Mouse (Mus musculus): ENCODE data around the gene Slc25a36.

Slc25a36 gene

GRCm38 (mm10) chr9:97069466-97069865, 41.5 kb downstream of the Slc25a36 start:
- H3K27me3 ChIP-seq (ENCODE audit: insufficient read depth, low read length): no peaks in the 10 kb centered on the region
- TF ChIP-seq CTCF (conservative IDR thresholded peaks at IDR 0.05; ENCODE audit: low read length) (no peak), POU5F1 (IDR thresholded peaks at IDR 0.05; ENCODE audit: borderline replicate concordance, low read length) (no peak), NANOG (IDR thresholded peaks at IDR 0.05; ENCODE audit: borderline replicate concordance, low read length) (no peak)
- H3K4me3 ChIP-seq (replicated peaks; ENCODE audit: low read length): no peak overlapping the region
- peaks cover 72% of the 10 kb centered on the region for H3K36me3 ChIP-seq (ENCODE audit: insufficient read depth, low read length)
- 0 out of 2 replicates have a peak, but pooled peaks cover 5% of the 10 kb centered on the region for H3K9me3 ChIP-seq (ENCODE audit: low read length)
- peaks cover 29% of the 10 kb centered on the region for H3K4me1 ChIP-seq (replicated peaks; ENCODE audit: low read depth, low read length)

GRCm38 (mm10) chr9:97068201-97069095, 42.5 kb downstream of the Slc25a36 start:
- Histone ChIP-seq H3K36me3 (ENCODE audit: insufficient read depth, low read length) (peaks cover 63% of the 10 kb centered on the region), H3K4me1 (replicated peaks; ENCODE audit: low read depth, low read length) (peaks cover 29% of the 10 kb centered on the region), H3K4me3 (replicated peaks; ENCODE audit: low read length) (no peak overlapping the region), H3K9me3 (ENCODE audit: low read length) (0 out of 2 replicates have a peak, but pooled peaks cover 5% of the 10 kb centered on the region), H3K27me3 (ENCODE audit: insufficient read depth, low read length) (no peaks in the 10 kb centered on the region)
- peak; percentile 57 for TF ChIP-seq CTCF (conservative IDR thresholded peaks at IDR 0.05; ENCODE audit: low read length)
- peak; percentile 61; the same call in 1 of the 2 replicates for TF ChIP-seq POU5F1 (IDR thresholded peaks at IDR 0.05; ENCODE audit: borderline replicate concordance, low read length)
- no peak for TF ChIP-seq NANOG (IDR thresholded peaks at IDR 0.05; ENCODE audit: borderline replicate concordance, low read length)

GRCm38 (mm10) chr9:97067761-97068160, 43.2 kb downstream of the Slc25a36 start:
- H3K9me3 ChIP-seq (ENCODE audit: low read length): 0 out of 2 replicates have a peak, but pooled peaks cover 5% of the 10 kb centered on the region
- H3K4me3 ChIP-seq (replicated peaks; ENCODE audit: low read length): no peak overlapping the region
- no peak for TF ChIP-seq POU5F1 (IDR thresholded peaks at IDR 0.05; ENCODE audit: borderline replicate concordance, low read length)
- TF ChIP-seq CTCF (conservative IDR thresholded peaks at IDR 0.05; ENCODE audit: low read length): no peak
- H3K4me1 ChIP-seq (replicated peaks; ENCODE audit: low read depth, low read length): peaks cover 29% of the 10 kb centered on the region
- peaks cover 56% of the 10 kb centered on the region for H3K36me3 ChIP-seq (ENCODE audit: insufficient read depth, low read length)
- no peaks in the 10 kb centered on the region for H3K27me3 ChIP-seq (ENCODE audit: insufficient read depth, low read length)

GRCm38 (mm10) chr9:97065885-97066284, 45.1 kb downstream of the Slc25a36 start:
- H3K36me3 ChIP-seq (ENCODE audit: insufficient read depth, low read length): peaks cover 39% of the 10 kb centered on the region
- H3K4me1 ChIP-seq (replicated peaks; ENCODE audit: low read depth, low read length): peaks cover 29% of the 10 kb centered on the region
- 0 out of 2 replicates have a peak, but pooled peaks cover 5% of the 10 kb centered on the region for H3K9me3 ChIP-seq (ENCODE audit: low read length)
- H3K27me3 ChIP-seq (ENCODE audit: insufficient read depth, low read length): no peaks in the 10 kb centered on the region
- no peak for TF ChIP-seq NANOG (IDR thresholded peaks at IDR 0.05; ENCODE audit: borderline replicate concordance, low read length)
- no peak for TF ChIP-seq CTCF (conservative IDR thresholded peaks at IDR 0.05; ENCODE audit: low read length)
- no peak for TF ChIP-seq POU5F1 (IDR thresholded peaks at IDR 0.05; ENCODE audit: borderline replicate concordance, low read length)
- no peak overlapping the region for H3K4me3 ChIP-seq (replicated peaks; ENCODE audit: low read length)

- Histone ChIP-seq H3K9me3 (ENCODE audit: low read length) (0 out of 2 replicates have a peak, but pooled peaks cover 5% of the 10 kb centered on the region), H3K27me3 (ENCODE audit: insufficient read depth, low read length) (no peaks in the 10 kb centered on the region), H3K4me3 (replicated peaks; ENCODE audit: low read length) (no peak overlapping the region), H3K36me3 (ENCODE audit: insufficient read depth, low read length) (peaks cover 32% of the 10 kb centered on the region), H3K4me1 (replicated peaks; ENCODE audit: low read depth, low read length) (peaks cover 29% of the 10 kb centered on the region)
- TF ChIP-seq NANOG (IDR thresholded peaks at IDR 0.05; ENCODE audit: borderline replicate concordance, low read length) (no peak), POU5F1 (IDR thresholded peaks at IDR 0.05; ENCODE audit: borderline replicate concordance, low read length) (no peak), CTCF (conservative IDR thresholded peaks at IDR 0.05; ENCODE audit: low read length) (no peak)
These were observed 45.7 kb downstream of the Slc25a36 start for GRCm38 (mm10) chr9:97065216-97065615.

GRCm38 (mm10) chr9:97064161-97064560, 46.8 kb downstream of the Slc25a36 start:
- H3K4me1 ChIP-seq (replicated peaks; ENCODE audit: low read depth, low read length): peaks cover 25% of the 10 kb centered on the region
- no peak for TF ChIP-seq CTCF (conservative IDR thresholded peaks at IDR 0.05; ENCODE audit: low read length)
- no peak for TF ChIP-seq POU5F1 (IDR thresholded peaks at IDR 0.05; ENCODE audit: borderline replicate concordance, low read length)
- TF ChIP-seq NANOG (IDR thresholded peaks at IDR 0.05; ENCODE audit: borderline replicate concordance, low read length): no peak

GRCm38 (mm10) chr9:97061696-97062095, 49.3 kb downstream of the Slc25a36 start:
- H3K36me3 ChIP-seq (ENCODE audit: insufficient read depth, low read length): peaks cover under 1% of the 10 kb centered on the region
- TF ChIP-seq NANOG (IDR thresholded peaks at IDR 0.05; ENCODE audit: borderline replicate concordance, low read length) (no peak), CTCF (conservative IDR thresholded peaks at IDR 0.05; ENCODE audit: low read length) (no peak), POU5F1 (IDR thresholded peaks at IDR 0.05; ENCODE audit: borderline replicate concordance, low read length) (no peak)
- H3K9me3 ChIP-seq (ENCODE audit: low read length): 0 out of 2 replicates have a peak, but pooled peaks cover 5% of the 10 kb centered on the region
- no peaks in the 10 kb centered on the region for H3K27me3 ChIP-seq (ENCODE audit: insufficient read depth, low read length)
- H3K4me1 ChIP-seq (replicated peaks; ENCODE audit: low read depth, low read length): peaks cover 12% of the 10 kb centered on the region
- H3K4me3 ChIP-seq (replicated peaks; ENCODE audit: low read length): no peak overlapping the region

More at GRCm38 (mm10) chr9:97064161-97064560, 46.8 kb downstream of the Slc25a36 start:
- H3K9me3 ChIP-seq (ENCODE audit: low read length): 0 out of 2 replicates have a peak, but pooled peaks cover 5% of the 10 kb centered on the region
- peaks cover 24% of the 10 kb centered on the region for H3K36me3 ChIP-seq (ENCODE audit: insufficient read depth, low read length)
- no peaks in the 10 kb centered on the region for H3K27me3 ChIP-seq (ENCODE audit: insufficient read depth, low read length)
- H3K4me3 ChIP-seq (replicated peaks; ENCODE audit: low read length): no peak overlapping the region

- Histone ChIP-seq H3K27me3 (ENCODE audit: insufficient read depth, low read length) (peaks cover 8% of the 10 kb centered on the region; the same call in 1 of the 2 replicates), H3K4me3 (replicated peaks; ENCODE audit: low read length) (peak overlapping the region; percentile 51), H3K9me3 (ENCODE audit: low read length) (no peaks in the 10 kb centered on the region), H3K36me3 (ENCODE audit: insufficient read depth, low read length) (no peaks in the 10 kb centered on the region), H3K4me1 (replicated peaks; ENCODE audit: low read depth, low read length) (peaks cover 33% of the 10 kb centered on the region)
- TF ChIP-seq CTCF (conservative IDR thresholded peaks at IDR 0.05; ENCODE audit: low read length) (no peak), NANOG (IDR thresholded peaks at IDR 0.05; ENCODE audit: borderline replicate concordance, low read length) (no peak), POU5F1 (IDR thresholded peaks at IDR 0.05; ENCODE audit: borderline replicate concordance, low read length) (no peak)
These were observed 54.2 kb downstream of the Slc25a36 start for GRCm38 (mm10) chr9:97056541-97057338.

All from E14TG2a.4 (cell line).